Mouse (Mus musculus) lung, embryonic 14.5 days (tissue): ENCODE results near the gene Ctdspl2. TPM values are rescaled to one million over a fixed set of nuclear protein-coding genes. Genes with fewer than 3 reads are reported as not detected.
A peak's percentile ranks its signal among the peaks of the same experiment; 100 is the strongest.
"Not testable (repeated sequence)": the region's sequence is repeated elsewhere in the genome, so short reads cannot be mapped to it uniquely, and the experiment has no call there.

Experiments used
- ATAC-seq: fragments of 200-750 bp; cut with Nextera tagmentation; 2 replicates; pipeline ENCODE4 v1.8.0; 2017; ENCODE audit warnings: mild to moderate bottlenecking, moderate TSS enrichment, moderate library complexity; ENCODE audit not compliant: insufficient read depth
- DNase-seq: peaks from one replicate; pipeline ENCODE4 v3.0.0-alpha.2; 2015
- H3K27ac ChIP-seq: fragments of 300-500 bp; sonication (generic); 2 replicates; pipeline ENCODE4 v1.5.1; 2014; ENCODE audit warnings: low read depth, mild to moderate bottlenecking, moderate library complexity
- H3K27me3 ChIP-seq: fragments of 300-500 bp; sonication (generic); 2 replicates; pipeline ENCODE4 v1.6.1; 2014; ENCODE audit warnings: low read length, control low read depth; ENCODE audit not compliant: insufficient read depth
- H3K36me3 ChIP-seq: fragments of 300-500 bp; sonication (generic); 2 replicates; pipeline ENCODE4 v1.6.1; 2014; ENCODE audit warnings: control low read depth; ENCODE audit not compliant: insufficient read depth
- H3K4me1 ChIP-seq: fragments of 300-500 bp; sonication (generic); 2 replicates; pipeline ENCODE4 v1.6.1; 2014; ENCODE audit warnings: antibody characterized with exemption, control low read depth; ENCODE audit not compliant: insufficient read depth
- H3K4me2 ChIP-seq: fragments of 300-500 bp; sonication (generic); 2 replicates; pipeline ENCODE4 v1.6.1; 2014; ENCODE audit warnings: mild to moderate bottlenecking
- H3K4me3 ChIP-seq: fragments of 300-500 bp; sonication (generic); 2 replicates; pipeline ENCODE4 v1.5.1; 2014; ENCODE audit warnings: low read depth, low read length
- H3K9ac ChIP-seq: fragments of 300-500 bp; sonication (generic); 2 replicates; pipeline ENCODE4 v1.6.1; 2014
- H3K9me3 ChIP-seq: fragments of 300-500 bp; sonication (generic); 2 replicates; pipeline ENCODE4 v1.6.1; 2016; ENCODE audit warnings: low read depth, low read length, control low read depth
- CTCF ChIP-seq: IDR thresholded peaks from 2 replicates; pipeline ENCODE4 v1.5.1; 2016; ENCODE audit warnings: antibody characterized with exemption, low read depth
- WGBS: fragments of 180-500 bp; shearing (Covaris S2); extraction: QIAGEN DNeasy Blood & Tissue Kit; methylation state at CpG from one replicate; pipeline ENCODE4 v1.1.7; 2014; 5-methylcytosine and 5-hydroxymethylcytosine counted together
- polyA plus RNA-seq: library from polyadenylated mRNA; unstranded; fragments of >200 nt; fragmentation: Nextera tagmentation; extraction: Ambion mirVana; gene quantifications from 2 replicates; pipeline ENCODE4 v1.2.1, GENCODE M21; 2014

Ctdspl2 gene
- polyA plus RNA-seq = 58.9 and 60.2 TPM in 2 replicates

DNA sequence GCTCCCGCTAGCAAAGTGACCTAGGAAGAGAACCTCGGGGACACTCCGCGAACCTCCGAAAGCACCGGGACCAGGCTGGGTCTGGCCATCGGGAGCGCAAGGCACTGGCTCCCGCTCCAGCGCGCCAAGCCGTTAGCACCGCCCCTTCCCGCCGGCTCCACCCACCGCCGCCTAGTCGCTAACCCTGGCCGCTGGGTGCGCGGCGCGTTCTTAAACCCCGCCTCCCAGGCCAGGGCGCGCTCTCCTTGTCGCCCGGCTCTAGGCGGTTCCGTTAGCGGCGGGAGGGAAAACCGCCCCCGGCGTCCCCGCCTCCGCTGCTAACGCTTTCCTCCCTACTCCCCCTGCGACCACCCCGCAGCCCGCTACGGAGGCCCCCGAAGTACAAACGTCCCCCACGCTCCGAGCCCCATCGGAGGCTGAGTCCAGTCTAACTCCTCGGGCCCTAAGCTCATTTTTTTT lies at the start of gene Ctdspl2, which contains the start of gene Mageb3:
TSS of gene Ctdspl2 (plus strand) at position 237 of the 459 bp plus-strand sequence.
TSS of gene Mageb3 (minus strand) at position 328 of the 459 bp plus-strand sequence.
- DNase-seq (peak; percentile 99), ATAC-seq (peak; percentile 97)
- H3K27me3 ChIP-seq = no peaks in the 10 kb centered on the region
- no peaks in the 10 kb centered on the region for H3K9me3 ChIP-seq
- H3K9ac ChIP-seq = peak within 1 kb of the TSS; percentile 97
- H3K36me3 ChIP-seq = peaks cover 14% of the 10 kb centered on the region; the same call in 1 of the 2 replicates
- H3K4me1 ChIP-seq = peaks cover 11% of the 10 kb centered on the region
- H3K4me3 ChIP-seq = peak within 1 kb of the TSS; percentile 96
- no peak for TF ChIP-seq CTCF
- H3K27ac ChIP-seq = peak within 1 kb of the TSS; percentile 97
- WGBS = under 1% methylated on average over 48 of the region's 48 CpGs
- peak within 1 kb of the TSS; percentile 82 for H3K4me2 ChIP-seq

DNA sequence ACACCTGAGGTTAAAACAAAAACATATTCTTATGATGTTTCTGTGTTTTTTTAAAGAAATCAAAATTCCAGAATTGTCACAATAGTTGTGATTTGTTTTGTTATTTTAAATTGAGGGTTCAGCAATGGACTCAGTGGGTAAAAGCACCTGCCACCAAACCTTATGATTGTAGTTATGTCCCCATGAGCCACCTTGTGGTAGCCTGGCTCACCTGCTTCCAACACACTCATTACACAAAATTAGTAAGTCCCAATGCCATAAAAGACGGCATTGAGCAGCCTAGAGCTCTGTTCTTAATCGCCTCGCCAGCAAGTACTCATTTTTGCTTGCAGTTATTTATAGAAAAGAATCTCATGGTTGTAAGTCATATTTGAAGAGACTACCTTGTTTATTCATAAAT lies 45.8 kb upstream of the Ctdspl2 start:
- Histone ChIP-seq H3K4me2 (no peak overlapping the region), H3K27me3 (no peaks in the 10 kb centered on the region), H3K36me3 (peaks cover 36% of the 10 kb centered on the region), H3K4me1 (no peaks in the 10 kb centered on the region), H3K9me3 (no peaks in the 10 kb centered on the region), H3K27ac (no peak overlapping the region), H3K9ac (no peak overlapping the region), H3K4me3 (no peak overlapping the region)
- TF ChIP-seq CTCF = peak; percentile 35
- no peak for DNase-seq
- WGBS = 90% methylated on average over 3 of the region's 3 CpGs
- no peak for ATAC-seq

DNA sequence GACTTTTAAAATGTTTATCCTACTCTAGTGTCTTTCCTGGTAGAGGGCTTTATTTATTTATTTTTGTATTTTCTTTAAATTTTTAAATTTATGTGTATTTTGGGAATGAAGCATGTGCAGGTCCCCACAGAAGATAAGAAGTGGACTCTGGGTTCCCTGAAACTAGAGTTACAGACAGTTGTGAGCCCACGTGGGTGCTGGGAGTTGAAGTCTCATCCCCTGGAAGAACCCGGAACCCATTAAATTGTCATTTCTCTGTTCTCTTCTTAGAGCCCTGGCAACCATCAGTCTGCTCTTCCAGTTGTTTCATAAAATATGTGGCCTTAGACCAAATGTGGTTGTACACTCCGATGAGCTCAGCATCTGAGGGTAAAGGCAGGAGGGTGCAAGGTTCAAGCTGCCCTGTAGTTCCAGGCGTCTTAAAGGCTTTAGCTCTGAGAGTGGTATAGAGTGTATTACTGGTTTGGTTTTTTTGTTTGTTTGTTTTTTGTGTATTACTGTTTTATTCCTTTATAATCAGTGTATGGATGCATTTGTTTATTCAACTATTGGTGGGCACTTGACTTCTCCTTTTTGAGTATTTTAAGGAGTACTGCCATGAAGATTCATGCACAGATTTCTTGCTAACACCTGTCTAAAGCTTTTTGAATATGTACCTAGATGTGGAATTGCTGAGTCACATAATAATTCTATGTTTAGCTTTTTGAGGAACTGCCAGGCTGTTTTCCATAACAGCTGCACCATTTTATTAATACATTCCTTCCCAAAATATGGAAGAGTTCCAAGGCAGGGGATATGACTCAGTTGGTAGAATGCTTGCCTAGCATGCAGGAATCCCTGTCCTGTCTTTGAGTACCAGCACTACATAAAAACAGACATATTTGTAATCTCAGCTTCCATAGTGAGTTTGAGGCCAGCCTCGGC lies 39.5 kb upstream of the Ctdspl2 start:
- no peak for TF ChIP-seq CTCF
- H3K4me2 ChIP-seq = no peak overlapping the region
- peak; percentile 79 for DNase-seq
- 77% methylated on average over 5 of the region's 5 CpGs for WGBS
- no peaks in the 10 kb centered on the region for H3K27me3 ChIP-seq
- 0 out of 2 replicates have a peak, but pooled peaks have one; percentile 4 for ATAC-seq
- no peaks in the 10 kb centered on the region for H3K4me1 ChIP-seq
- peaks cover 13% of the 10 kb centered on the region for H3K36me3 ChIP-seq
- no peaks in the 10 kb centered on the region for H3K9me3 ChIP-seq
- H3K9ac ChIP-seq = no peak overlapping the region
- peak overlapping the region; percentile 6; the same call in 1 of the 2 replicates for H3K27ac ChIP-seq
- H3K4me3 ChIP-seq = no peak overlapping the region

DNA sequence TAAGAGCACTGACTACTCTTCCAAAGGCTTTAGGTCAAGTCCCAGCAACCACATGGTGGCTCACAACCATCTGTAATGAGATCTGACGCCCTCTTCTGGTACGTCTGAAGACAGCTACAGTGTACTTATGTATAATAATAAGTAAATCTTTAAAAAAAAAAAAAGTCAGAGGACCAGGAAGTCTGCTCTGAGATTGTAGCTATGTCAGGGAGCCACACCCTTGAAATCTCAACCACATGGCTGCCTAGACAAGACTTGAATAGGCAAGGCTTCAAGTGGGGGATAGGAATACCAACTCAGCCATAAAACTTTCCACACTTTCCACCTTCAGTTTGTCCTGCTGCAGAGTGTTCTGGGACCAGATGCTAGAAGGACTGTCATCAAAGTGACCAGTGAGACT lies 18.2 kb upstream of the Ctdspl2 start:
- H3K4me3 ChIP-seq, ATAC-seq, DNase-seq, H3K36me3 ChIP-seq, H3K4me1 ChIP-seq, H3K4me2 ChIP-seq, H3K27ac ChIP-seq, H3K27me3 ChIP-seq, H3K9ac ChIP-seq, H3K9me3 ChIP-seq: not testable (repeated sequence)
- WGBS = 69% methylated on average over 2 of the region's 2 CpGs

DNA sequence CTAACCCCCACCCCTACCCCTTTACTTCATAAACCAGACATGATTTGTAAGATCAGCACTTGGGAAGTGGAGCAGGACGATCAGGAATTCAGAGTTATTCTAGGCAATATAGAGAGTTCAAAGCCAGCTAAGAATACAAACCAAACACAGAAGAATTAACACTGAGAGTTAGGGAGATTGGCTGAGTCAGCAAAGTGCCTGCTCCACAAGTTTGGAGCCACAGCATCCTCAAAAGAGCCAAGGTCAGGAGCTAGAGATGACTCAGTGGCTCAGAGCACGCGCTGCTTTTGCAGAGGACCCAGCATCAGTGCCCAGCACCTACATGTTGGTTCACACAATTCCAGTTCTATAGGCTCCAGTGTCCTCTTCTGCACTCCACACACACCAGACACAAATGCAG lies 12.4 kb upstream of the Ctdspl2 start:
- WGBS = 74% methylated on average over 3 of the region's 3 CpGs

DNA sequence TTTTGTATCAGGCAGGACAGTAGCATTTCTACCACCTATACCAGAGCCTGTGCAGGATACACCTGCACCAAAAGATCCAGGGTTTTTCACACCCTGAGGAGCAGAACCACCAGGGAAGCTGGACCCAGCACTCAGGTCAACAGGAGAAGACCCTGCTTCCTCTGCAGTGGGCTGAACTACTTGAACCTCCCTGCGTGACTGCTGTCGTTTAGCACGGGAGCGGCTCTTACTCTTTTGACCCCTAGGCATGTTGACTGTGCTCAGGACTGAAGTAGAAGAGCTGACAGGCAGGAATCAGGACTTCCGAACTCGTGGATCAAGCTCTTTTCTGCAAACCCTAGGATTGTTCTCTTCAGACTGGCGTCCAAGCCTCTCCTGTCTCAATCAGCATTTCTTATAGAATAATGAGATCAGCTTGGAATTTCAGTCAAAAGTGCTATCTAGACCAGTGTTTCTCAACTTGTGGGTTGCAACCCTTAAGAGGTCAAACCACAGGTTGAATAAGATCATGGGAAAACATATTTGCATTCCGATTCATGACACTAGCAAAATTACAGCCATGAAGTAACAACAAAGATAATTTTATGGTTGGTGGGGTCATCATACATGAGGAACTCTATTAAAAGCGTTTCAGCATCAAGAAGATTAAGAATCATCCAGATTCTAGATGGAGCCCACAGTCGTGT lies 687 bp upstream of the Ctdspl2 start:
- ATAC-seq = no peak
- peak overlapping the region; percentile 96 for H3K4me3 ChIP-seq
- DNase-seq = peak; percentile 18

More for the DNA sequence above, 12.4 kb upstream of the Ctdspl2 start:
- Histone ChIP-seq H3K27me3 (no peaks in the 10 kb centered on the region), H3K9me3 (no peaks in the 10 kb centered on the region), H3K4me3 (no peak overlapping the region), H3K4me2 (no peak overlapping the region), H3K27ac (no peak overlapping the region), H3K9ac (no peak overlapping the region), H3K4me1 (no peaks in the 10 kb centered on the region), H3K36me3 (no peaks in the 10 kb centered on the region)
- DNase-seq = no peak
- ATAC-seq = no peak
- no peak for TF ChIP-seq CTCF

More for the DNA sequence above, 687 bp upstream of the Ctdspl2 start:
- WGBS = 13% methylated on average over 10 of the region's 10 CpGs
- Histone ChIP-seq H3K27me3 (no peaks in the 10 kb centered on the region), H3K9me3 (no peaks in the 10 kb centered on the region), H3K4me2 (peak overlapping the region; percentile 82), H3K9ac (peak overlapping the region; percentile 97), H3K36me3 (peaks cover 8% of the 10 kb centered on the region; the same call in 1 of the 2 replicates), H3K27ac (peak overlapping the region; percentile 97), H3K4me1 (peaks cover 11% of the 10 kb centered on the region)
- no peak for TF ChIP-seq CTCF
